Mouse (Mus musculus) ES-E14 (cell line): ENCODE data around the gene Josd2. TPM values are rescaled to one million over a fixed set of nuclear protein-coding genes. Genes with fewer than 3 reads are reported as not detected.

ENCODE experiments used
- DNase-seq: peaks from one replicate; pipeline ENCODE4 v3.0.0-alpha.2; 2013; ENCODE audit warnings: low read depth, low spot score
- H3K27ac ChIP-seq: 2 replicates; pipeline ENCODE4 v1.5.1; 2012; ENCODE audit warnings: low read depth, mild to moderate bottlenecking, low read length, moderate library complexity, mixed read lengths; ENCODE audit not compliant: poor library complexity, insufficient read depth, severe bottlenecking
- H3K36me3 ChIP-seq: 2 replicates; pipeline ENCODE4 v1.6.1; 2012; ENCODE audit warnings: mild to moderate bottlenecking, low read length, moderate library complexity, mixed read lengths; ENCODE audit not compliant: control insufficient read depth, poor library complexity, insufficient read depth, severe bottlenecking
- H3K4me1 ChIP-seq, 2 experiments: fragments of 150-350 bp in 1 of 2; sonication (generic) in 1 of 2; 2 replicates each; pipeline ENCODE4 v1.6.1; 2012; ENCODE audit warnings: low read length in 2 of 2, mild to moderate bottlenecking in 1 of 2, mixed read lengths in 1 of 2; ENCODE audit not compliant: control insufficient read depth in 2 of 2, insufficient read depth in 2 of 2, poor library complexity in 1 of 2
- H3K4me3 ChIP-seq, 2 experiments: fragments of 150-350 bp in 1 of 2; sonication (generic) in 1 of 2; 2 replicates each; pipeline ENCODE4 v1.5.1; 2012; ENCODE audit warnings: low read length in 2 of 2, low read depth in 1 of 2, mild to moderate bottlenecking in 1 of 2, mixed read lengths in 1 of 2; ENCODE audit not compliant: insufficient read depth in 1 of 2, poor library complexity in 1 of 2, severe bottlenecking in 1 of 2
- H3K9ac ChIP-seq: 2 replicates; pipeline ENCODE4 v1.6.1; 2012; ENCODE audit warnings: low read depth, mild to moderate bottlenecking, low read length, mixed read lengths; ENCODE audit not compliant: poor library complexity, insufficient read depth, severe bottlenecking
- H3K9me3 ChIP-seq: fragments of 150-350 bp; sonication (generic); 2 replicates; pipeline ENCODE4 v1.6.1; 2012; ENCODE audit warnings: low read depth, mild to moderate bottlenecking, low read length; ENCODE audit not compliant: control insufficient read depth, insufficient read depth
- CHD2 ChIP-seq: IDR thresholded peaks from 2 replicates; pipeline ENCODE4 v1.6.1; 2014; ENCODE audit warnings: mild to moderate bottlenecking, low read depth, low read length, inconsistent platforms
- HCFC1 ChIP-seq: IDR thresholded peaks from 2 replicates; pipeline ENCODE4 v1.6.1; 2012; ENCODE audit warnings: low read length, inconsistent platforms, borderline replicate concordance; ENCODE audit not compliant: insufficient read depth
- MAFK ChIP-seq: IDR thresholded peaks from 2 replicates; pipeline ENCODE4 v1.6.1; 2014; ENCODE audit warnings: mild to moderate bottlenecking, low read depth, low read length, inconsistent platforms; ENCODE audit not compliant: insufficient read depth
- ZC3H11A ChIP-seq: IDR thresholded peaks from 2 replicates; pipeline ENCODE4 v1.6.1; 2012; ENCODE audit warnings: low read depth, mild to moderate bottlenecking, inconsistent platforms, low read length, borderline replicate concordance
- ZNF384 ChIP-seq: IDR thresholded peaks from 2 replicates; pipeline ENCODE4 v1.6.1; 2012; ENCODE audit warnings: low read depth, low read length, inconsistent platforms
- in situ Hi-C, 2 experiments: fragments of 600-800 bp; cut with MboI; formaldehyde crosslinking; loops; one replicate each; pipeline ENCODE4 v1.15.1; 2025; ENCODE audit warnings: low sequenced_read_pairs in 2 of 2, inconsistent platforms in 1 of 2; ENCODE audit not compliant: unreplicated experiment in 2 of 2
- total RNA-seq: library from RNA; depleted of rRNA; stranded (reverse); fragments of 300-350 nt; gene quantifications from 2 replicates; pipeline ENCODE4 v1.2.3, GENCODE M21; 2012

Gene Josd2
- total RNA-seq, 1 experiment: 18.9 TPM

DNA sequence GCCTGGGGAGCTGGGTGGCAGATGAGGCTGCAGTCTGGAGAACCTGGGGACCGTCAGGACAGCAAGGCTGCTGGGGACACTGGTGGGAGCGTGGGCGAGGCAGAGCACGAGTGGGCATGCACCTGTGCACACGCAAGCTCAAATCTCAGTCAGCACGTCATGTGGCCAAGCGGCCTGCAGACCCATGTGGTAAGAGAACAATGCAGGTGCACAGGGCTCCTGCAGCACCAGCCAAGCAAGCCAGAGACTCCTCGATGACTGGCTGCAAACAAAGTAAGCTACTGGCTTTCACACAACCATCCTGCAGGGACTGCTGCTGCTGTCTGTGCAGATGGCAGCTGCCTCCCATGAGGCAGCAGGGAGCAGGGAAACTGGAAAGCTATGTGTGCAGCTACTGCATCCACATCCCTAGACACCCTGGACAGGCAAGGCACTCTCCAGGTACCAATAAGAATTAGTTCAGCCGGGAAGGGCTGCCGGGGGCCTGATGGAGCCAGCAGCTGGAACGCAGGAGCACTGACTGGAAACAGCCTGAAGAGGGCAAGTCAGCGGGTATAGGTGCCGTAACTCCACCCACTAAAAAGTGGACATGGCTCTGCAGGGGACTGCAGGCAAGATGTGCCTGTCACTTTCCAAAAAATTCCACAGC is 19.3 kb downstream of the Josd2 start:
- Histone ChIP-seq H3K9me3 (no peaks in the 10 kb centered on the region), H3K4me3 (no peak overlapping the region), H3K36me3 (peaks cover 30% of the 10 kb centered on the region; the same call in 1 of the 2 replicates), H3K9ac (no peak overlapping the region), H3K27ac (no peak overlapping the region), H3K4me1 (peaks cover 0 to 16% of the 10 kb centered on the region in 2 experiments; a peak in 1 of 4 replicates)
- in situ Hi-C loops: no loop called here
- TF ChIP-seq MAFK (no peak), ZNF384 (no peak), ZC3H11A (no peak), CHD2 (no peak)
- no peak for DNase-seq

- in situ Hi-C loops: no loop called here
Measured at GRCm38 (mm10) chr7:44487936-44488335, 20.2 kb downstream of the Josd2 start.

GRCm38 (mm10) chr7:44488545-44488944 is 20.8 kb downstream of the Josd2 start:
- Histone ChIP-seq H3K9ac (no peak overlapping the region), H3K27ac (no peak overlapping the region), H3K9me3 (no peaks in the 10 kb centered on the region), H3K4me1 (peaks cover 0 to 16% of the 10 kb centered on the region in 2 experiments; a peak in 1 of 4 replicates), H3K4me3 (no peak overlapping the region), H3K36me3 (peaks cover 40% of the 10 kb centered on the region; the same call in 1 of the 2 replicates)
- TF ChIP-seq ZC3H11A: no peak
- no peak for TF ChIP-seq CHD2
- TF ChIP-seq HCFC1: no peak
- TF ChIP-seq ZNF384: no peak
- no peak for TF ChIP-seq MAFK
- DNase-seq: no peak
- in situ Hi-C loops: no loop called here

More at GRCm38 (mm10) chr7:44487936-44488335, 20.2 kb downstream of the Josd2 start:
- Histone ChIP-seq H3K9me3 (no peaks in the 10 kb centered on the region), H3K4me1 (peaks cover 0 to 16% of the 10 kb centered on the region in 2 experiments; a peak in 1 of 4 replicates), H3K9ac (no peak overlapping the region), H3K4me3 (no peak overlapping the region), H3K27ac (no peak overlapping the region), H3K36me3 (peaks cover 38% of the 10 kb centered on the region; the same call in 1 of the 2 replicates)
- TF ChIP-seq HCFC1 (no peak), CHD2 (no peak), ZNF384 (no peak), MAFK (no peak), ZC3H11A (no peak)
- no peak for DNase-seq

- DNase-seq: no peak
- no peak overlapping the region for H3K4me3 ChIP-seq
- H3K9me3 ChIP-seq: no peaks in the 10 kb centered on the region
- no peak overlapping the region for H3K27ac ChIP-seq
- H3K36me3 ChIP-seq: peaks cover 42% of the 10 kb centered on the region; the same call in 1 of the 2 replicates
- TF ChIP-seq ZNF384 (no peak), ZC3H11A (no peak), HCFC1 (no peak), CHD2 (no peak), MAFK (no peak)
- in situ Hi-C loops: no loop called here
- peaks cover 0 to 15% of the 10 kb centered on the region in 2 experiments; a peak in 2 of 4 replicates for H3K4me1 ChIP-seq
- H3K9ac ChIP-seq: no peak overlapping the region
Measured at GRCm38 (mm10) chr7:44490281-44490680, 22.5 kb downstream of the Josd2 start.
